Mouse (Mus musculus) neutrophil, adult 5-6 weeks (primary cell): ENCODE measurements around the gene Tat. TPM values are rescaled to one million over a fixed set of nuclear protein-coding genes. Genes with fewer than 3 reads are reported as not detected.

Experiments
- ATAC-seq: fragments of 151-379, 151-347 bp; 2 replicates; pipeline ENCODE4 v1.8.0; 2017; ENCODE audit warnings: mild to moderate bottlenecking, moderate TSS enrichment; ENCODE audit not compliant: insufficient number of reproducible peaks, poor library complexity, low FRiP score, severe bottlenecking; ENCODE audit errors: extremely low read depth
- total RNA-seq: library from RNA; stranded (forward); fragments of 200-1000 nt; gene quantifications from 2 replicates; pipeline ENCODE4 v1.2.3, GENCODE M21; 2017

Tat gene
- not detected in 2 replicates for total RNA-seq

- ATAC-seq, result no peak
Observed at GRCm38 (mm10) chr8:109990224-109990623, at the start of gene Tat. TSS of gene Tat (plus strand) at chr8:109990437.

- ATAC-seq, result no peak
Observed at GRCm38 (mm10) chr8:109941606-109942360, 48.5 kb upstream of the Tat start.

DNA sequence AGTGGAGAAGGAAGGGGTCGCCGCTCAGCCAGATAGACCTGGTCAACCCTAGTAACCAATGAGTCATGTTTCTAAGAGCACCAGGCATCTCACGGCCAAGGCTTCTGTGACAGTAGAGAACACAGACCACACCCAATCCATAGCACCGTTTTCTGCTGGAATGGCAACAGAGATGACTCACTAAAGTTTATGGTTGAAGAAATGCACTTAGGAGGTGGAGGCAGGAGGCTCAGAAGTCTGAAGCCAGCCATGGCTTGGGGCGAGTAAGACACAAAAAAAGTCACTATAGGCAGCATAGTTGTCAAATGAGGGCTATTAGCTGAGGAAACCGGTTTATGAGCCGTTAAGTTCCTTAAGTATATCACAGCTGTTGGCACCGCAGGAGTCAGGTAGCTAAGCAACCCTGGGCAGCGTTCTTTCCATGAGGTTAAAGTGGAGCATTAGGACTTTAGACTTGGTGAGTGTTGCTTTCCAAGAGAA lies 45.0 kb upstream of the Tat start:
- no peak for ATAC-seq

GRCm38 (mm10) chr8:109945694-109946093 lies 44.5 kb upstream of the Tat start:
- no peak for ATAC-seq

GRCm38 (mm10) chr8:109946272-109946671 lies 44.0 kb upstream of the Tat start:
- no peak for ATAC-seq

GRCm38 (mm10) chr8:109947447-109948284 lies 42.6 kb upstream of the Tat start:
- no peak for ATAC-seq

DNA sequence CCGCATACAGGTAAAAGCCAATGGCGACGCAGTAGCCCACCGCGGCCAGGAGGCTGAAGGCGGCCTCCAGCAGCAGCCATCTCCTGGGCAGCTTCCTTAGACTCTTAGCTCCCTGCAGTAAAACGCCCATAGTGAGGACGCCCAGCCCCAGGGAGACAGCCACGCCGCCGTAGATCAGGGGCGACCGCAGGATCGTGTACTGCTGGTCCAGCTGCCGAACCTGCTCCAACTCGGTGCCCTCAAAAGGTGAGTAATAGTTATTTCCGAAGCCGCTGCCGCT lies 42.0 kb upstream of the Tat start:
- no peak for ATAC-seq

GRCm38 (mm10) chr8:109952171-109952570 lies 38.1 kb upstream of the Tat start:
- no peak for ATAC-seq

DNA sequence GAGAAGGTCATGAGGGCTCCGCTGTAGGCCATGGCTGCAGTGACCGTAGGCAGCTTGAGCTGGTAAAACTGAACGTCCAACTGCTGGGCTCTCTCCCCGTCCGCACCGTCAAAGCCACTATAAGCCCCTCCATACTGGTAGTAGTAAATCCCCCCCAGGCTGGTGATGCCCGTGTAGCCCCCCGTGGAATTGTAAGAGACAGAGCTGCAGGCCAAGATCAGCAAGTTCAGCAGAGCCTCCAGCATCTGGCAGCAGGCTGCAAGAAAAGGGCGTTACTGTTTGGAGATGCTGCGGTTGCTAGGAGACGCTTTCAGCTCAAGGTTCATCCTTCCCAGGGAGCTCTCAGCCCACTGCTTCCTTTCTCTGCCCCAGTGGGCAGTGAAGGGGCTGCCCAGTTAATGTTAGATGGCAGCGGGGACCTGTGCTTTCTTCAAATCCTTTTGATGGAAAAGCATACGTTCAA lies 35.7 kb upstream of the Tat start:
- ATAC-seq, result no peak

DNA sequence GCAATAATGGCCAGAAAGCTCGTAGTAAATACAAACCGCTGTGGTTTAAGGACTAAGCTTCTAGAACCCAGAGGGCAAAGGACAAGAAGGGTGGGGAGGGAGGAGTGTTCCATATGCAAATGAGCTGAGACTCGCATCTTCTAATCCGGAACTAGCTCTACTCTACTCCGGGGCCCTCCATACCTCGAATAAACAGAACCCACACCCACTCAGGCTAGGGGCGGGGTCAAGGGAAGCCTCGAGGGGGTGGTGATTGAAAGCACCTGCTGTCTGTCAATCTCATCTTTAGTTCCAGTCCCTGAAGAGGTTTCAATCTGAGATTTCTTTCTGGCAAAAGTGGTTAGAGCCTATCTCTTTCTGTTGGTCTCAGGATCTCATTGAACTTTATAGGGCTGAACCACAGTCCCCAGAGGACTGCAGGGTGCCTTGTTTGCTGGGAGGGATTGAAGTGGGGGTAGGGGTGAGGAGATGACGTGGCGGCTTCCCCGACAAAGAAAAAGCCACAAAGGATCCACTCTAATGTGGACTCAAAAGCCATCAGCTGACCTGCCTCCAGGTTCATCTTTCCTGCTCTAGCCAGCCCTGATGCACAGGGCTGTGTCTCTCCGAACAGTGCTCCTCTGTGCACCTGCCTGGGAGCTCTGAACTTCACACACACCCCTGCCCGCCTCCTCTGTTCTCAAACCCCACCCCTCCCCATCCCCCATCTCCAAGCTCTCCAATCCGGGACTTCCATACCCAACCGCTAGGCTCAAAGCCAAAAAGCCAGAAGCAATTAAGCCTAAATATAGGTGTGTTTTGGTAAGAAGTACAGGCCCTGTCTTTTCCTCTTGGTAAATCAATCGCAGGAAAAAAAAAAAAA lies 32.8 kb upstream of the Tat start:
- peak; percentile 65 for ATAC-seq

DNA sequence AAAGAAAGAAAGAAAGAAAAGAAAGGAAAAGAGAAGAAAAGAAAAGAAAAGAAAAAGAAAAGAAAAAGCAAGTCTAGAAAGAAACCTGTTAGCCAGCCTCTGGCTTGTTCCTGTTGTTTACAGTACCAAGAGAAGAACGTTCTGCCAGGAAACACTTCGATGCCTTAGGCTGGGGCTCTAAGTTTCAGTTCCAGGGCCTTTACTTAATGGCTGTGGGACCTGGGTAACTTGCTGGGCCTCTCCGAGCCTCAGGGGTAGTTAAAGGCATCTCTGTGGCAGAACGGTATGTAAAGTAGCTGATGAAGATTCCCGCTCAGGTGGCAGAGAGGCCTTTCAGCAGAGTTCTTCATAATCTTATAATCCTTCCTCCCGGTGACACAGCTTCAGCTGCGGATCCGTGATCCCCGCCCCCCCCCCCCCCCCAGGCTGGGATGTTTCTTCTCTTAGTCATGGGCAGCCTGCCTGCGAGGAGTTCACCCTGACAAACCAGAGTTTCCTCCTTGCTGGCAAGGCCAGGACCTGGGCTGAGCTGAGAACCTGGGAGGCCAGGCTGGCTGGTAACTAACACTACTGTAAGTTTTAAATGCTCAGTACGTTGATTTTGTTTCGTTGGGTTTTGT lies 32.1 kb upstream of the Tat start:
- ATAC-seq, result no peak

DNA sequence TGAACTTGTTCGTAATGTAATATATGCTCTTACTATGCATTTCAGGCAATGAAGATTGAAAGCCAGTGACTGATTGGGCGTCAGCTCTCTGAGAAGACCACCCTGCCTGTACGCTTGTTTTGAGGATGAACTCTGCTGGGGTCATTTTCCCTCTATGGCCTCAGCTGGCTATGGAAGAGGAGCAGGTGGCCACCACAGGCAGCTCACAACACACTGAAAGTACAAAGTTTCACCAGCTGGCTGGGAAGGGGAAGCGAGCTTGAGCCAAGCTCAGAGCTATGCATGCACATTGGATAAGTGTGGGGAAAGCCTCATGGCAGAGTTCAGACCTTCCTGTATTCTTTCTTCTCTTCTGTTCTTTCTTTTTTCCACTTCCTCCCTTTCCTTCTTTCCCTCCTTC lies 31.1 kb upstream of the Tat start:
- ATAC-seq, result no peak

- ATAC-seq, result no peak
Observed at GRCm38 (mm10) chr8:109961693-109962367, 28.4 kb upstream of the Tat start, which contains the start of gene Marveld3. TSS of gene Marveld3 (minus strand) at chr8:109962203.

DNA sequence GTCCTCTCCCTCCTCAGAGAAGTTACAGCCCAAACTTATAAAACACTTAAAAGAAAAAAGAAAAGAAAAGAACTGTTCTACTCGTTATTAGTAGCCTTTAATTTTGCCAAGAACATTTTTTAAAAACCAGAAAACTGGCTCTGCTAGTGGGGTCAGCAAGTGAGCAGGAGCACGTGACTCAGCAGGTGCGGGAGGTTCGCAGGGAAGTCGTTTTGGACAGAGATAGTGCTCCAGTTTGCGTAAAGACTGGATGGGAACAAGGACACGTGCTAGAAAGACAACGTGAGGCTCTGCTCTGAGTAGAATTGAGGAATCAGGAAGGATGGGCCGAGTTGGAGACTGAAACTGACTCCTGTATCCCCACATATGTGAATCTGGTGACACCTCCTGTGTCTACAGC lies 27.3 kb upstream of the Tat start:
- ATAC-seq, result no peak

DNA sequence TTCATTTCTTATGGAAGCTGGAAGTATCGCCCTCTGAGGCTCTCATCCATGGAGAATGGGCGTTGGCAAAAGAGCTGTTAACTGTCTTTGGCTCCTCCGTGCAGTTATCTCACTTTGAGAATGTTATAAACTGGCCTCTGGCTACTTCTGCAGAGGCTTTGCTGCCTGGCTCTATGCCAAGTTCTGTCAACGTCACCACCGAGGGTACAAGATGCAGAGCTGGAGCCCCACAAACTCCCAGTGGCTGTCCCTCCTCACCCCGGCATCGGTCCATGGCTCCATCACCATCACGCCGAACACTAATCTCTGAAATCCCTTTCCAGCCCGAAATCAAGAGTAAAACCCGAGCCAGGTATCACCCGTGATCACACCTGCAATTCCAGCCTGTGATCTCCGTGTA lies 26.8 kb upstream of the Tat start:
- no peak for ATAC-seq

- no peak for ATAC-seq
Observed at GRCm38 (mm10) chr8:109964106-109964505, 26.1 kb upstream of the Tat start.

GRCm38 (mm10) chr8:109968837-109969236 lies 21.4 kb upstream of the Tat start:
- ATAC-seq, result no peak

DNA sequence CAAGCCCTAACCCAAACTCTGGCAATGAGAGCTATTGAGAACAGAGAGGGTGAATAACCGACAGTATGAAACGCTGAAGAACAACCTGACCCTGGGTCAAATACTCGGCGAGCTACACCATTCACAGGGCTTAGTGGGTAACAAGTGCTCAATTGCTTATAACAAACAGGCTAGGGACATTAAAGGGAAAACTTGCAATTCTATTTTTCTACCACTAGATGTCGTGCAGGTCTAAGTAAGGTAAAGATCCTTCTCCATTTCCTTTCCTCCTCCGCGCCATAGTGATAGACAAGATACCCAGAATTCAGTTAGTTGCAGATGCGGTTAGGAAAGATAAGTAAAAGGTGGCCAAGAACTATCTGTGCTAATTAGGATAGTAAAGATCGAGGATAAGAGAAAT lies 19.9 kb upstream of the Tat start:
- no peak for ATAC-seq
